Mouse (Mus musculus) cortical plate, adult 2 months (tissue): ENCODE measurements at regions not wholly inside any gene's neighbourhood (a gene's known extent, or its start where the extent isn't known, plus 50 kb on each side); places are given as distances from the start of the nearest gene placed in this dataset.

Experiments
- CTCF ChIP-seq: fragments of 200-500 bp; IDR thresholded peaks from 2 replicates; pipeline ENCODE4 v1.5.1; 2011; ENCODE audit warnings: mild to moderate bottlenecking, control low read depth, low read length; ENCODE audit not compliant: insufficient read depth; ENCODE audit errors: extremely low read depth
- POLR2A ChIP-seq: fragments of 200-500 bp; IDR thresholded peaks from 2 replicates; pipeline ENCODE4 v1.6.1; 2011; ENCODE audit warnings: mild to moderate bottlenecking, low read length, control low read depth; ENCODE audit not compliant: insufficient read depth; ENCODE audit errors: extremely low read depth

GRCm38 (mm10) chr16:86294436-86294835, 392.8 kb upstream of the Adamts5 start:
- TF ChIP-seq CTCF = no peak
- TF ChIP-seq POLR2A = no peak
